Mouse (Mus musculus): Measurements from ENCODE around the gene Wfikkn2. TPM values are rescaled to one million over a fixed set of nuclear protein-coding genes. Genes with fewer than 3 reads are reported as not detected.
A peak's percentile ranks its signal among the peaks of the same experiment; 100 is the strongest.

The Wfikkn2 gene
- polyA plus RNA-seq, 1 experiment from 2014 or later: 10.2 TPM

- no peak overlapping the region for H3K9ac ChIP-seq (ENCODE audit: low read depth, low read length)
- peak; percentile 60; the same call in 1 of the 2 replicates for ATAC-seq
- H3K36me3 ChIP-seq (ENCODE audit: control insufficient read depth, insufficient read depth, low read length): no peaks in the 10 kb centered on the region
- H3K4me3 ChIP-seq (ENCODE audit: low read length): no peak overlapping the region
- no peaks in the 10 kb centered on the region; the same call in 1 of the 2 replicates for H3K4me1 ChIP-seq (ENCODE audit: control insufficient read depth, insufficient read depth, low read depth, low read length)
- 44% methylated on average over 2 of the region's 2 CpGs for WGBS
- no peaks in the 10 kb centered on the region for H3K27me3 ChIP-seq (replicated peaks; ENCODE audit: control insufficient read depth, insufficient read depth, low read length)
- H3K9me3 ChIP-seq (ENCODE audit: control insufficient read depth, low read length): no peaks in the 10 kb centered on the region
- H3K4me2 ChIP-seq (ENCODE audit: low read length): no peak overlapping the region
- 0 out of 2 replicates have a peak overlapping the region, but pooled peaks have one; percentile 5 for H3K27ac ChIP-seq (ENCODE audit: low read depth, low read length)
Observed at GRCm38 (mm10) chr11:94193109-94193508, 52.7 kb downstream of the Wfikkn2 start.

- Histone ChIP-seq H3K27ac (ENCODE audit: low read depth, low read length) (no peak overlapping the region), H3K36me3 (ENCODE audit: control insufficient read depth, insufficient read depth, low read length) (no peaks in the 10 kb centered on the region), H3K27me3 (replicated peaks; ENCODE audit: control insufficient read depth, insufficient read depth, low read length) (no peaks in the 10 kb centered on the region), H3K4me1 (ENCODE audit: control insufficient read depth, insufficient read depth, low read depth, low read length) (no peaks in the 10 kb centered on the region; the same call in 1 of the 2 replicates), H3K4me2 (ENCODE audit: low read length) (no peak overlapping the region), H3K9ac (ENCODE audit: low read depth, low read length) (no peak overlapping the region), H3K4me3 (ENCODE audit: low read length) (no peak overlapping the region), H3K9me3 (ENCODE audit: control insufficient read depth, low read length) (no peaks in the 10 kb centered on the region)
- ATAC-seq: no peak
- WGBS: 82% methylated on average over 5 of the region's 5 CpGs
Observed at GRCm38 (mm10) chr11:94190665-94191064, 55.1 kb downstream of the Wfikkn2 start.

- Histone ChIP-seq H3K4me1 (ENCODE audit: control insufficient read depth, insufficient read depth, low read depth, low read length) (no peaks in the 10 kb centered on the region; the same call in 1 of the 2 replicates), H3K27ac (ENCODE audit: low read depth, low read length) (no peak overlapping the region), H3K4me3 (ENCODE audit: low read length) (no peak overlapping the region), H3K9ac (ENCODE audit: low read depth, low read length) (no peak overlapping the region), H3K4me2 (ENCODE audit: low read length) (no peak overlapping the region), H3K9me3 (ENCODE audit: control insufficient read depth, low read length) (no peaks in the 10 kb centered on the region), H3K27me3 (replicated peaks; ENCODE audit: control insufficient read depth, insufficient read depth, low read length) (no peaks in the 10 kb centered on the region), H3K36me3 (ENCODE audit: control insufficient read depth, insufficient read depth, low read length) (no peaks in the 10 kb centered on the region)
- ATAC-seq: no peak
- WGBS: 53% methylated on average over 10 of the region's 10 CpGs
Observed at GRCm38 (mm10) chr11:94189579-94189978, 56.2 kb downstream of the Wfikkn2 start.

Other genes with a start within 250 kb of the Wfikkn2 start
- 68.9 and 71.8 TPM in 2 replicates for gene Spag9, start 249.9 kb downstream of the Wfikkn2 start, polyA plus RNA-seq (2015; fragmentation: Nextera tagmentation; extraction: Ambion mirVana)
- 29.1 and 29.2 TPM in 2 replicates for gene Tob1, start 34.6 kb downstream of the Wfikkn2 start, polyA plus RNA-seq (2015; fragmentation: Nextera tagmentation; extraction: Ambion mirVana)
- gene Gm21885, start 35.9 kb upstream of the Wfikkn2 start, polyA plus RNA-seq (2015; fragmentation: Nextera tagmentation; extraction: Ambion mirVana): 0.86 TPM in 1 of 2 replicates, not detected in the other
- 110 and 113 TPM in 2 replicates for gene Luc7l3, start 76.0 kb upstream of the Wfikkn2 start, polyA plus RNA-seq (2015; fragmentation: Nextera tagmentation; extraction: Ambion mirVana)
- gene Ankrd40, start 82.0 kb upstream of the Wfikkn2 start, polyA plus RNA-seq (2015; fragmentation: Nextera tagmentation; extraction: Ambion mirVana): 9.2 and 9.4 TPM in 2 replicates
- 0.91 and 1.3 TPM in 2 replicates for gene Abcc3, start 147.0 kb upstream of the Wfikkn2 start, polyA plus RNA-seq (2015; fragmentation: Nextera tagmentation; extraction: Ambion mirVana)
- gene Cacna1g, start 228.2 kb upstream of the Wfikkn2 start, polyA plus RNA-seq (2015; fragmentation: Nextera tagmentation; extraction: Ambion mirVana): 15.1 and 20.5 TPM in 2 replicates
- gene Spata20, start 240.2 kb upstream of the Wfikkn2 start, polyA plus RNA-seq (2015; fragmentation: Nextera tagmentation; extraction: Ambion mirVana): 0.64 and 0.81 TPM in 2 replicates

Data from hindbrain, embryonic 16.5 days (tissue).